Mouse (Mus musculus): ENCODE measurements at regions not wholly inside any gene's neighbourhood (a gene's known extent, or its start where the extent isn't known, plus 50 kb on each side); places are given as distances from the start of the nearest gene placed in this dataset.

- peak in 1 of 2 experiments; percentile 59 for DNase-seq (ENCODE audit: low read depth in 1 of 2, low spot score in 2 of 2)
- TF ChIP-seq POLR2A (IDR thresholded peaks at IDR 0.05; ENCODE audit: low read depth, low read length) (no peak), CTCF (IDR thresholded peaks at IDR 0.05; ENCODE audit: extremely low read depth, insufficient read depth, insufficient read length, insufficient replicate concordance) (no peak)
- 55% methylated on average over 10 of the region's 10 CpGs for WGBS
- Histone ChIP-seq H3K4me1 (ENCODE audit: control insufficient read depth, insufficient read depth, insufficient read length) (peaks cover 8% of the 10 kb centered on the region; the same call in 1 of the 2 replicates), H3K4me3 (ENCODE audit: extremely low read depth, insufficient read depth, insufficient read length) (no peak overlapping the region), H3K27me3 (ENCODE audit: control insufficient read depth, insufficient read depth, low read length) (no peaks in the 10 kb centered on the region), H3K27ac (ENCODE audit: insufficient read depth, low read length) (no peak overlapping the region), H3K36me3 (ENCODE audit: control insufficient read depth, insufficient read depth, low read length) (no peaks in the 10 kb centered on the region)
Measured at GRCm38 (mm10) chr10:118011687-118012567, 129.7 kb upstream of the Mdm1 start.

- Histone ChIP-seq H3K4me3 (ENCODE audit: extremely low read depth, insufficient read depth, insufficient read length) (no peak overlapping the region), H3K4me1 (ENCODE audit: control insufficient read depth, insufficient read depth, insufficient read length) (no peaks in the 10 kb centered on the region; the same call in 1 of the 2 replicates), H3K27me3 (ENCODE audit: control insufficient read depth, insufficient read depth, low read length) (no peaks in the 10 kb centered on the region), H3K27ac (ENCODE audit: insufficient read depth, low read length) (no peak overlapping the region), H3K36me3 (ENCODE audit: control insufficient read depth, insufficient read depth, low read length) (no peaks in the 10 kb centered on the region)
- DNase-seq (ENCODE audit: low read depth in 1 of 2, low spot score in 2 of 2) = no peak
- TF ChIP-seq POLR2A (IDR thresholded peaks at IDR 0.05; ENCODE audit: low read depth, low read length) = no peak
- TF ChIP-seq CTCF (IDR thresholded peaks at IDR 0.05; ENCODE audit: extremely low read depth, insufficient read depth, insufficient read length, insufficient replicate concordance) = no peak
- 86% methylated on average over 9 of the region's 9 CpGs for WGBS
Measured at GRCm38 (mm10) chr10:118028831-118029230, 112.8 kb upstream of the Mdm1 start.

- no peak for DNase-seq (ENCODE audit: low read depth in 1 of 2, low spot score in 2 of 2)
- H3K4me1 ChIP-seq (ENCODE audit: control insufficient read depth, insufficient read depth, insufficient read length) = no peaks in the 10 kb centered on the region; the same call in 1 of the 2 replicates
- no peak overlapping the region for H3K4me3 ChIP-seq (ENCODE audit: extremely low read depth, insufficient read depth, insufficient read length)
- no peak for TF ChIP-seq POLR2A (IDR thresholded peaks at IDR 0.05; ENCODE audit: low read depth, low read length)
- TF ChIP-seq CTCF (IDR thresholded peaks at IDR 0.05; ENCODE audit: extremely low read depth, insufficient read depth, insufficient read length, insufficient replicate concordance) = no peak
- H3K36me3 ChIP-seq (ENCODE audit: control insufficient read depth, insufficient read depth, low read length) = no peaks in the 10 kb centered on the region
- H3K27me3 ChIP-seq (ENCODE audit: control insufficient read depth, insufficient read depth, low read length) = no peaks in the 10 kb centered on the region
- 90% methylated on average over 17 of the region's 17 CpGs for WGBS
- H3K27ac ChIP-seq (ENCODE audit: insufficient read depth, low read length) = no peak overlapping the region
Measured at GRCm38 (mm10) chr10:118034401-118034800, 107.2 kb upstream of the Mdm1 start.

GRCm38 (mm10) chr10:118035035-118035434 is 106.6 kb upstream of the Mdm1 start:
- Histone ChIP-seq H3K36me3 (ENCODE audit: control insufficient read depth, insufficient read depth, low read length) (no peaks in the 10 kb centered on the region), H3K4me1 (ENCODE audit: control insufficient read depth, insufficient read depth, insufficient read length) (no peaks in the 10 kb centered on the region; the same call in 1 of the 2 replicates), H3K27ac (ENCODE audit: insufficient read depth, low read length) (no peak overlapping the region), H3K27me3 (ENCODE audit: control insufficient read depth, insufficient read depth, low read length) (no peaks in the 10 kb centered on the region), H3K4me3 (ENCODE audit: extremely low read depth, insufficient read depth, insufficient read length) (no peak overlapping the region)
- TF ChIP-seq POLR2A (IDR thresholded peaks at IDR 0.05; ENCODE audit: low read depth, low read length) (no peak), CTCF (IDR thresholded peaks at IDR 0.05; ENCODE audit: extremely low read depth, insufficient read depth, insufficient read length, insufficient replicate concordance) (no peak)
- 94% methylated on average over 13 of the region's 13 CpGs for WGBS
- no peak for DNase-seq (ENCODE audit: low read depth in 1 of 2, low spot score in 2 of 2)

GRCm38 (mm10) chr10:118038465-118038864 is 103.1 kb upstream of the Mdm1 start:
- H3K27me3 ChIP-seq (ENCODE audit: control insufficient read depth, insufficient read depth, low read length) = no peaks in the 10 kb centered on the region
- H3K4me3 ChIP-seq (ENCODE audit: extremely low read depth, insufficient read depth, insufficient read length) = no peak overlapping the region
- WGBS = 91% methylated on average over 10 of the region's 10 CpGs
- no peaks in the 10 kb centered on the region; the same call in 1 of the 2 replicates for H3K4me1 ChIP-seq (ENCODE audit: control insufficient read depth, insufficient read depth, insufficient read length)
- DNase-seq (ENCODE audit: low read depth in 1 of 2, low spot score in 2 of 2) = no peak
- TF ChIP-seq POLR2A (IDR thresholded peaks at IDR 0.05; ENCODE audit: low read depth, low read length) (no peak), CTCF (IDR thresholded peaks at IDR 0.05; ENCODE audit: extremely low read depth, insufficient read depth, insufficient read length, insufficient replicate concordance) (no peak)
- no peaks in the 10 kb centered on the region for H3K36me3 ChIP-seq (ENCODE audit: control insufficient read depth, insufficient read depth, low read length)
- H3K27ac ChIP-seq (ENCODE audit: insufficient read depth, low read length) = no peak overlapping the region

- 87% methylated on average over 4 of the region's 4 CpGs for WGBS
- Histone ChIP-seq H3K36me3 (ENCODE audit: control insufficient read depth, insufficient read depth, low read length) (no peaks in the 10 kb centered on the region), H3K27me3 (ENCODE audit: control insufficient read depth, insufficient read depth, low read length) (no peaks in the 10 kb centered on the region), H3K4me3 (ENCODE audit: extremely low read depth, insufficient read depth, insufficient read length) (no peak overlapping the region), H3K27ac (ENCODE audit: insufficient read depth, low read length) (no peak overlapping the region), H3K4me1 (ENCODE audit: control insufficient read depth, insufficient read depth, insufficient read length) (no peaks in the 10 kb centered on the region)
- no peak for DNase-seq (ENCODE audit: low read depth in 1 of 2, low spot score in 2 of 2)
- TF ChIP-seq POLR2A (IDR thresholded peaks at IDR 0.05; ENCODE audit: low read depth, low read length) (no peak), CTCF (IDR thresholded peaks at IDR 0.05; ENCODE audit: extremely low read depth, insufficient read depth, insufficient read length, insufficient replicate concordance) (no peak)
Measured at GRCm38 (mm10) chr10:118039056-118039455, 102.6 kb upstream of the Mdm1 start.

- no peaks in the 10 kb centered on the region for H3K36me3 ChIP-seq (ENCODE audit: control insufficient read depth, insufficient read depth, low read length)
- WGBS = 86% methylated on average over 3 of the region's 3 CpGs
- H3K27ac ChIP-seq (ENCODE audit: insufficient read depth, low read length) = no peak overlapping the region
- no peak for DNase-seq (ENCODE audit: low read depth in 1 of 2, low spot score in 2 of 2)
- H3K27me3 ChIP-seq (ENCODE audit: control insufficient read depth, insufficient read depth, low read length) = no peaks in the 10 kb centered on the region
- H3K4me1 ChIP-seq (ENCODE audit: control insufficient read depth, insufficient read depth, insufficient read length) = no peaks in the 10 kb centered on the region
- no peak for TF ChIP-seq CTCF (IDR thresholded peaks at IDR 0.05; ENCODE audit: extremely low read depth, insufficient read depth, insufficient read length, insufficient replicate concordance)
- H3K4me3 ChIP-seq (ENCODE audit: extremely low read depth, insufficient read depth, insufficient read length) = no peak overlapping the region
Measured at GRCm38 (mm10) chr10:118041068-118041467, 100.5 kb upstream of the Mdm1 start.
